Mouse (Mus musculus) liver, embryonic 11.5 days (tissue): ENCODE results near the gene Syne4. TPM values are rescaled to one million over a fixed set of nuclear protein-coding genes. Genes with fewer than 3 reads are reported as not detected.
A peak's percentile ranks its signal among the peaks of the same experiment; 100 is the strongest.

Experiments used
- ATAC-seq: fragments of 200-750 bp; cut with Nextera tagmentation; replicated peaks from 2 replicates; pipeline ENCODE4 v1.8.0; 2017; ENCODE audit warnings: moderate number of reproducible peaks, mild to moderate bottlenecking, moderate TSS enrichment, moderate library complexity; ENCODE audit not compliant: low FRiP score
- DNase-seq: peaks from one replicate; pipeline ENCODE4 v3.0.0-alpha.2; 2017; ENCODE audit warnings: low spot score
- H3K27ac ChIP-seq: fragments of 300-500 bp; sonication (generic); 2 replicates; pipeline ENCODE4 v1.5.1; 2014; ENCODE audit warnings: mild to moderate bottlenecking, low read depth, low read length, control low read depth
- H3K27me3 ChIP-seq: fragments of 300-500 bp; sonication (generic); replicated peaks from 2 replicates; pipeline ENCODE4 v1.6.1; 2014; ENCODE audit warnings: low read length, mixed read lengths; ENCODE audit not compliant: control insufficient read depth, insufficient read depth
- H3K36me3 ChIP-seq: fragments of 300-500 bp; sonication (generic); 2 replicates; pipeline ENCODE4 v1.6.1; 2014; ENCODE audit warnings: mild to moderate bottlenecking, low read length, moderate library complexity, mixed read lengths; ENCODE audit not compliant: control insufficient read depth, insufficient read depth
- H3K4me1 ChIP-seq: fragments of 300-500 bp; sonication (generic); replicated peaks from 2 replicates; pipeline ENCODE4 v1.6.1; 2014; ENCODE audit warnings: low read length, mixed read lengths; ENCODE audit not compliant: control insufficient read depth, insufficient read depth
- H3K4me2 ChIP-seq: fragments of 300-500 bp; sonication (generic); 2 replicates; pipeline ENCODE4 v1.6.1; 2014; ENCODE audit warnings: mild to moderate bottlenecking, control low read depth, moderate library complexity
- H3K4me3 ChIP-seq: fragments of 300-500 bp; sonication (generic); 2 replicates; pipeline ENCODE4 v1.5.1; 2014; ENCODE audit warnings: low read depth, low read length, control low read depth
- H3K9ac ChIP-seq: fragments of 300-500 bp; sonication (generic); 2 replicates; pipeline ENCODE4 v1.6.1; 2014; ENCODE audit warnings: low read depth, low read length, control low read depth
- H3K9me3 ChIP-seq: fragments of 300-500 bp; sonication (generic); 2 replicates; pipeline ENCODE4 v1.6.1; 2016; ENCODE audit warnings: low read length, inconsistent platforms, mixed read lengths; ENCODE audit not compliant: control insufficient read depth
- WGBS: fragments of 180-500 bp; shearing (Covaris S2); extraction: QIAGEN DNeasy Blood & Tissue Kit; methylation state at CpG from one replicate; pipeline ENCODE4 v1.1.7; 2014; 5-methylcytosine and 5-hydroxymethylcytosine counted together
- polyA plus RNA-seq: library from polyadenylated mRNA; unstranded; fragments of >200 nt; fragmentation: Nextera tagmentation; extraction: Ambion mirVana; gene quantifications from 2 replicates; pipeline ENCODE4 v1.2.1, GENCODE M21; 2014

Syne4 gene
- polyA plus RNA-seq, 1 experiment from 2014 or later, result 28.9 TPM

GRCm38 (mm10) chr7:30291215-30292131 lies 23.1 kb upstream of the Syne4 start, which contains the start of gene Clip3:
Gene Clip3, plus strand, starts transcription at chr7:30291728.
- Histone ChIP-seq H3K4me1 (no peaks in the 10 kb centered on the region), H3K9ac (peak within 1 kb of the TSS; percentile 1; the same call in 1 of the 2 replicates), H3K36me3 (no peaks in the 10 kb centered on the region), H3K4me3 (peak within 1 kb of the TSS; percentile 49), H3K9me3 (no peaks in the 10 kb centered on the region), H3K27me3 (peaks cover 8% of the 10 kb centered on the region; the same call in 1 of the 2 replicates), H3K4me2 (peak within 1 kb of the TSS; percentile 48), H3K27ac (no peak within 1 kb of the TSS; the same call in 1 of the 2 replicates)
- ATAC-seq (no peak; the same call in 1 of the 2 replicates), DNase-seq (peak; percentile 55)
- WGBS, result 11% methylated on average over 35 of the region's 35 CpGs

GRCm38 (mm10) chr7:30293795-30294194 lies 20.8 kb upstream of the Syne4 start:
- 74% methylated on average over 13 of the region's 13 CpGs for WGBS
- H3K9me3 ChIP-seq, result no peaks in the 10 kb centered on the region
- H3K27ac ChIP-seq, result no peak overlapping the region
- no peak for DNase-seq
- no peak overlapping the region for H3K4me3 ChIP-seq
- H3K4me1 ChIP-seq, result no peaks in the 10 kb centered on the region
- H3K4me2 ChIP-seq, result no peak overlapping the region
- no peak overlapping the region for H3K9ac ChIP-seq
- no peaks in the 10 kb centered on the region for H3K36me3 ChIP-seq
- ATAC-seq, result no peak
- H3K27me3 ChIP-seq, result peaks cover 6% of the 10 kb centered on the region; the same call in 1 of the 2 replicates

DNA sequence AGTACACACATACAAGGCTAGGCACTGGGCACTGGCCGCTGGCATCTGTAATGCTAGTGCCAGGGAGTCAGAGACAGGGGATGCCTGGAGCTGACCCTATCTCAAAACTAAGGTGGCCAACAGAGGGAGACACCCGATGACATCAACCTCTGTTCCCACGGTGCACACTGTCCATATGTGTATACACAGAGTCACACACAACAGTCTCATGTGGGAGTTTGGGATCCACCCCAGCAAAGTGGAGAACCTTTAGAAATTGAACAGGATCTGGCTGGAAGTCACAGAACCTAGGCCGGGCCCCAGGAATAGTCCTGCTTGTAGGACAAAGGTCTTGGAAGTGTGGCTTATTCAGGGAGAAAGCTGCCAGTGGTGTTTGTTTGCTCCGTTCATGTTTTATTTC lies 20.3 kb upstream of the Syne4 start:
- no peak for ATAC-seq
- Histone ChIP-seq H3K36me3 (no peaks in the 10 kb centered on the region), H3K9ac (no peak overlapping the region), H3K4me1 (no peaks in the 10 kb centered on the region), H3K4me2 (no peak overlapping the region), H3K9me3 (no peaks in the 10 kb centered on the region), H3K4me3 (no peak overlapping the region), H3K27ac (no peak overlapping the region), H3K27me3 (peaks cover 6% of the 10 kb centered on the region; the same call in 1 of the 2 replicates)
- DNase-seq, result no peak
- WGBS, result 88% methylated on average over 5 of the region's 5 CpGs

DNA sequence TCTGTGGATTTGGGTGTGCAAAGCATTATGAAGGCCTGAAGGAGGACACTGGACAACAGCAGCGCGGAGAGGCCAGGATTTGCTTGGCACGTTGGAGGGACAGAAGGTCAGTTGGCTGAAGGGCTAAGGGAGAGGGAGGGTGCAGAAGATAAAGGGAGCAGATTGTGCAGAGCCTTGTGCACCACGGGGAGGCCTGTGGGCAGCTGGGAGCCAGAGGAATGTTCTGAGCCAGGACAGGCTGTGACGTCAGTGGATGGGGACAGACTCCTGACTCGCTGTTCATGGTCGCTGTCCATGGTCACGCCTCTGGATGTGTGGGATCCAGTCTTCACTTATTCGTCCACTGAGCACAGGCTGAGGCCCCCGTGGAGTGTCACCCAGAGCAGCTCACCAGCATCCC lies 19.5 kb upstream of the Syne4 start:
- no peak overlapping the region for H3K4me3 ChIP-seq
- no peak for ATAC-seq
- 45% methylated on average over 10 of the region's 10 CpGs for WGBS

DNA sequence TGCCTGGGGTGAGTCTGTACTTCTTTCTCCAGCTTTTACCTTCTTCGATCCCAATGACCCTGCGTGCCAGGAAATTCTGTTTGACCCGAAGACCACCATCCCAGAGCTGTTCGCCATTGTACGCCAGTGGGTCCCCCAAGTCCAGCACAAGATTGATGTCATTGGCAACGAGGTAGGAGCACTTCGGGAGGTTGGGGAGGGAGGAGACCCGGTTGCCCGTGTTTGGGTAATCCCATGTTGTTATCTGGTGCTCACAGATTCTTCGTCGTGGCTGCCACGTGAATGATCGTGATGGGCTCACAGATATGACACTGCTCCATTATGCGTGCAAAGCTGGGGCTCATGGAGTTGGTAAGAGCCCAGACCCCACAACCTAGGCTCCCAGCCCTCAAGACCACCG lies 17.8 kb upstream of the Syne4 start:
- no peaks in the 10 kb centered on the region for H3K4me1 ChIP-seq
- no peak overlapping the region for H3K27ac ChIP-seq
- no peaks in the 10 kb centered on the region for H3K9me3 ChIP-seq
- no peak overlapping the region for H3K4me3 ChIP-seq
- H3K4me2 ChIP-seq, result no peak overlapping the region
- ATAC-seq (no peak), DNase-seq (no peak)
- WGBS, result 76% methylated on average over 15 of the region's 15 CpGs
- H3K9ac ChIP-seq, result no peak overlapping the region
- H3K36me3 ChIP-seq, result no peaks in the 10 kb centered on the region
- 0 out of 2 replicates have a peak, but pooled peaks cover 2% of the 10 kb centered on the region for H3K27me3 ChIP-seq

More for the DNA sequence above, 19.5 kb upstream of the Syne4 start:
- H3K27ac ChIP-seq, result no peak overlapping the region
- no peaks in the 10 kb centered on the region for H3K9me3 ChIP-seq
- H3K27me3 ChIP-seq, result peaks cover 6% of the 10 kb centered on the region; the same call in 1 of the 2 replicates
- no peak overlapping the region for H3K9ac ChIP-seq
- no peaks in the 10 kb centered on the region for H3K4me1 ChIP-seq
- DNase-seq, result no peak
- no peaks in the 10 kb centered on the region for H3K36me3 ChIP-seq
- H3K4me2 ChIP-seq, result no peak overlapping the region

- H3K27me3 ChIP-seq, result 0 out of 2 replicates have a peak, but pooled peaks cover 2% of the 10 kb centered on the region
- no peak for DNase-seq
- no peak overlapping the region for H3K4me2 ChIP-seq
- no peak overlapping the region for H3K9ac ChIP-seq
- H3K36me3 ChIP-seq, result no peaks in the 10 kb centered on the region
- H3K27ac ChIP-seq, result no peak overlapping the region
- no peak for ATAC-seq
- H3K4me1 ChIP-seq, result no peaks in the 10 kb centered on the region
- no peaks in the 10 kb centered on the region for H3K9me3 ChIP-seq
- no peak overlapping the region for H3K4me3 ChIP-seq
- 68% methylated on average over 16 of the region's 16 CpGs for WGBS
Observed at GRCm38 (mm10) chr7:30297266-30297665, 17.3 kb upstream of the Syne4 start.

DNA sequence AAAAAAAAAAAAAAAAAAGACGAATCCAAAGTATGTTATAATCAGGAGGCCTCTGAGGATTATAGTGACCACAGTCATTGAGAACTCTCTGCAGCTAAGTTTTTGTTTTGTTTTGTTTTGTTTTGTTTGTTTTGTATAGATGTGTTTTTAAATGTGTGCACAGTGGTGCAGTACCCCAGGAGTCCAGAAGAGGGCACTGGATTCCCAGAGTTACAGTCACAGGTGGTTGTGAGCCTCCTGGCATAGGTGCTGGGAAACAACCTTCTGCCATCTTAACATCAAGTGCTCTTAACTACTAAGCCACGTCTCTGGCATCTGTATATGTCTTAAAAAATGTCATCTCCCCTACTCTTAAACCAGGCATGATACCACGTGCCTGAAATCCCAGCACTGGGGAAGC lies 13.7 kb upstream of the Syne4 start:
- H3K27me3 ChIP-seq, result no peaks in the 10 kb centered on the region
- H3K27ac ChIP-seq, result no peak overlapping the region
- H3K36me3 ChIP-seq, result 0 out of 2 replicates have a peak, but pooled peaks cover 3% of the 10 kb centered on the region
- no peak for ATAC-seq
- DNase-seq, result no peak
- H3K9ac ChIP-seq, result no peak overlapping the region
- 25% methylated on average over 3 of the region's 3 CpGs for WGBS
- no peaks in the 10 kb centered on the region for H3K4me1 ChIP-seq
- H3K9me3 ChIP-seq, result no peaks in the 10 kb centered on the region
- no peak overlapping the region for H3K4me2 ChIP-seq
- H3K4me3 ChIP-seq, result no peak overlapping the region

- ATAC-seq (no peak), DNase-seq (no peak)
- Histone ChIP-seq H3K4me2 (no peak overlapping the region), H3K4me1 (peaks cover 11% of the 10 kb centered on the region), H3K27ac (no peak overlapping the region), H3K4me3 (no peak overlapping the region), H3K36me3 (peaks cover 6% of the 10 kb centered on the region; the same call in 1 of the 2 replicates), H3K9ac (no peak overlapping the region), H3K9me3 (no peaks in the 10 kb centered on the region), H3K27me3 (no peaks in the 10 kb centered on the region)
- 87% methylated on average over 16 of the region's 16 CpGs for WGBS
Observed at GRCm38 (mm10) chr7:30306083-30306779, 8.4 kb upstream of the Syne4 start.
